Mouse (Mus musculus): ENCODE data around the gene Tnfrsf23. TPM values are rescaled to one million over a fixed set of nuclear protein-coding genes. Genes with fewer than 3 reads are reported as not detected.
"Not testable (repeated sequence)": the region's sequence is repeated elsewhere in the genome, so short reads cannot be mapped to it uniquely, and the experiment has no call there.

The Tnfrsf23 gene
- polyA plus RNA-seq, 1 experiment from 2014 or later, result 3.0 TPM

- Histone ChIP-seq H3K36me3 (ENCODE audit: insufficient read depth, low read length) (peaks cover 57% of the 10 kb centered on the region), H3K27ac (ENCODE audit: low read length) (no peak overlapping the region), H3K9me3 (ENCODE audit: low read length) (no peaks in the 10 kb centered on the region), H3K4me3 (ENCODE audit: low read depth, low read length) (no peak overlapping the region), H3K9ac (replicated peaks; ENCODE audit: low read depth) (no peak overlapping the region), H3K4me1 (ENCODE audit: insufficient read depth, low read depth, low read length) (no peaks in the 10 kb centered on the region), H3K4me2 (replicated peaks; ENCODE audit: low read depth, low read length) (no peak overlapping the region), H3K27me3 (replicated peaks; ENCODE audit: insufficient read depth, low read length) (no peaks in the 10 kb centered on the region)
- 49% methylated on average over 4 of the region's 4 CpGs for WGBS
- ATAC-seq (no peak), DNase-seq (ENCODE audit: low spot score) (no peak)
- TF ChIP-seq CTCF (IDR thresholded peaks at IDR 0.05), result no peak
- TF ChIP-seq EP300 (IDR thresholded peaks at IDR 0.05), result no peak
Observed at GRCm38 (mm10) chr7:143689946-143690345, 4.3 kb upstream of the Tnfrsf23 start.

- TF ChIP-seq EP300 (IDR thresholded peaks at IDR 0.05), result no peak
- no peak for TF ChIP-seq CTCF (IDR thresholded peaks at IDR 0.05)
- DNase-seq (ENCODE audit: low spot score) (no peak), ATAC-seq (no peak)
- Histone ChIP-seq H3K4me1 (ENCODE audit: insufficient read depth, low read depth, low read length) (no peaks in the 10 kb centered on the region), H3K4me2 (replicated peaks; ENCODE audit: low read depth, low read length) (no peak overlapping the region), H3K4me3 (ENCODE audit: low read depth, low read length) (no peak overlapping the region), H3K27me3 (replicated peaks; ENCODE audit: insufficient read depth, low read length) (no peaks in the 10 kb centered on the region), H3K27ac (ENCODE audit: low read length) (no peak overlapping the region), H3K9me3 (ENCODE audit: low read length) (no peaks in the 10 kb centered on the region), H3K36me3 (ENCODE audit: insufficient read depth, low read length) (peaks cover 53% of the 10 kb centered on the region), H3K9ac (replicated peaks; ENCODE audit: low read depth) (no peak overlapping the region)
- 80% methylated on average over 7 of the region's 7 CpGs for WGBS
Observed at GRCm38 (mm10) chr7:143689481-143689880, 3.8 kb upstream of the Tnfrsf23 start.

- H3K27me3 ChIP-seq (replicated peaks; ENCODE audit: insufficient read depth, low read length); H3K4me2 ChIP-seq (replicated peaks; ENCODE audit: low read depth, low read length); DNase-seq (ENCODE audit: low spot score); H3K4me3 ChIP-seq (ENCODE audit: low read depth, low read length); ATAC-seq; H3K27ac ChIP-seq (ENCODE audit: low read length); H3K4me1 ChIP-seq (ENCODE audit: insufficient read depth, low read depth, low read length); H3K9ac ChIP-seq (replicated peaks; ENCODE audit: low read depth); H3K9me3 ChIP-seq (ENCODE audit: low read length): not testable (repeated sequence)
- H3K36me3 ChIP-seq (ENCODE audit: insufficient read depth, low read length), result peaks cover 29% of the 10 kb centered on the region; the same call in 1 of the 2 replicates
- 72% methylated on average over 3 of the region's 3 CpGs for WGBS
Observed at GRCm38 (mm10) chr7:143686676-143687075, 1.0 kb upstream of the Tnfrsf23 start.

- ATAC-seq; H3K4me2 ChIP-seq (replicated peaks; ENCODE audit: low read depth, low read length): not testable (repeated sequence)
- 26% methylated on average over 3 of the region's 4 CpGs for WGBS
Observed at GRCm38 (mm10) chr7:143686191-143686590, 519 bp upstream of the Tnfrsf23 start.

GRCm38 (mm10) chr7:143684569-143684968 is 1.1 kb downstream of the Tnfrsf23 start:
- H3K27me3 ChIP-seq (replicated peaks; ENCODE audit: insufficient read depth, low read length); H3K4me2 ChIP-seq (replicated peaks; ENCODE audit: low read depth, low read length); H3K9me3 ChIP-seq (ENCODE audit: low read length); H3K27ac ChIP-seq (ENCODE audit: low read length); ATAC-seq; H3K4me1 ChIP-seq (ENCODE audit: insufficient read depth, low read depth, low read length); DNase-seq (ENCODE audit: low spot score); H3K9ac ChIP-seq (replicated peaks; ENCODE audit: low read depth); H3K4me3 ChIP-seq (ENCODE audit: low read depth, low read length): not testable (repeated sequence)
- WGBS, result 76% methylated on average over 1 of the region's 2 CpGs
- 0 out of 2 replicates have a peak, but pooled peaks cover 19% of the 10 kb centered on the region for H3K36me3 ChIP-seq (ENCODE audit: insufficient read depth, low read length)

More at GRCm38 (mm10) chr7:143686191-143686590, 519 bp upstream of the Tnfrsf23 start:
- peaks cover 24% of the 10 kb centered on the region; the same call in 1 of the 2 replicates for H3K36me3 ChIP-seq (ENCODE audit: insufficient read depth, low read length)
- not testable (repeated sequence) for H3K4me3 ChIP-seq (ENCODE audit: low read depth, low read length); DNase-seq (ENCODE audit: low spot score); H3K27ac ChIP-seq (ENCODE audit: low read length); H3K9me3 ChIP-seq (ENCODE audit: low read length); H3K4me1 ChIP-seq (ENCODE audit: insufficient read depth, low read depth, low read length); H3K9ac ChIP-seq (replicated peaks; ENCODE audit: low read depth); H3K27me3 ChIP-seq (replicated peaks; ENCODE audit: insufficient read depth, low read length)

GRCm38 (mm10) chr7:143681566-143681965 is 4.1 kb downstream of the Tnfrsf23 start:
- DNase-seq (ENCODE audit: low spot score) (no peak), ATAC-seq (no peak)
- no peak overlapping the region for H3K27ac ChIP-seq (ENCODE audit: low read length)
- WGBS, result 89% methylated on average over 1 of the region's 1 CpGs
- H3K4me2 ChIP-seq (replicated peaks; ENCODE audit: low read depth, low read length), result no peak overlapping the region
- no peaks in the 10 kb centered on the region for H3K27me3 ChIP-seq (replicated peaks; ENCODE audit: insufficient read depth, low read length)
- H3K4me1 ChIP-seq (ENCODE audit: insufficient read depth, low read depth, low read length), result no peaks in the 10 kb centered on the region
- no peak overlapping the region for H3K9ac ChIP-seq (replicated peaks; ENCODE audit: low read depth)
- no peaks in the 10 kb centered on the region for H3K9me3 ChIP-seq (ENCODE audit: low read length)
- TF ChIP-seq CTCF (IDR thresholded peaks at IDR 0.05) (no peak), EP300 (IDR thresholded peaks at IDR 0.05) (no peak)
- H3K36me3 ChIP-seq (ENCODE audit: insufficient read depth, low read length), result no peaks in the 10 kb centered on the region
- no peak overlapping the region for H3K4me3 ChIP-seq (ENCODE audit: low read depth, low read length)

GRCm38 (mm10) chr7:143680836-143681235 is 4.8 kb downstream of the Tnfrsf23 start:
- not testable (repeated sequence) for H3K4me3 ChIP-seq (ENCODE audit: low read depth, low read length); H3K36me3 ChIP-seq (ENCODE audit: insufficient read depth, low read length); H3K9me3 ChIP-seq (ENCODE audit: low read length); H3K9ac ChIP-seq (replicated peaks; ENCODE audit: low read depth); H3K4me2 ChIP-seq (replicated peaks; ENCODE audit: low read depth, low read length); H3K27ac ChIP-seq (ENCODE audit: low read length); H3K27me3 ChIP-seq (replicated peaks; ENCODE audit: insufficient read depth, low read length); ATAC-seq; DNase-seq (ENCODE audit: low spot score); H3K4me1 ChIP-seq (ENCODE audit: insufficient read depth, low read depth, low read length)
- 52% methylated on average over 2 of the region's 2 CpGs for WGBS

- not testable (repeated sequence) for H3K4me3 ChIP-seq (ENCODE audit: low read depth, low read length); ATAC-seq; H3K27ac ChIP-seq (ENCODE audit: low read length); H3K36me3 ChIP-seq (ENCODE audit: insufficient read depth, low read length); H3K4me1 ChIP-seq (ENCODE audit: insufficient read depth, low read depth, low read length); DNase-seq (ENCODE audit: low spot score); H3K9ac ChIP-seq (replicated peaks; ENCODE audit: low read depth); H3K9me3 ChIP-seq (ENCODE audit: low read length); H3K27me3 ChIP-seq (replicated peaks; ENCODE audit: insufficient read depth, low read length); H3K4me2 ChIP-seq (replicated peaks; ENCODE audit: low read depth, low read length)
- WGBS, result 61% methylated on average over 2 of the region's 2 CpGs
Observed at GRCm38 (mm10) chr7:143679650-143680049, 6.0 kb downstream of the Tnfrsf23 start.
